Mouse (Mus musculus) fibroblast of lung, adult 2 months (primary cell): Measurements from ENCODE around the gene Dab1.

Source experiments
- DNase-seq: peaks from one replicate; pipeline ENCODE4 v3.0.0-alpha.2; 2011; ENCODE audit warnings: low read depth

Dab1 gene

DNA sequence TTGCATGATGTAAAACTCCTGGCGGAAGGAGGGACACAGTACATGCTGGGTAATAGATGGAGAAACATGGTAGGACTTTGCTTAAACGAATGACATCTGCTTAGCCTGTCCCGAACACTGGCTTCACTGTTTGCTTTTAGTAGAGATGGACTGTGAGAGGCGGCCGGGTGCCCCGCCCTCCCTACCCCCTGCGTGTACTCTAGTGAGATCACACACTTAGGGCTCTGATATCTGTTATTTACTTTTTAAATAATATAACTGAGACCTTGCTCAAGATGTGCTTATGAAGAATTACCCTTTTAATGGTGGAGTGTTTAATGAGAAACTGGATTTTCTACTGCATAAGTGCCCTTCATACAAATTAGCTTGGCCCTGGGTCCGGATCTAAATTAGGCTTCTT is 983.6 kb downstream of the Dab1 start:
- DNase-seq, result no peak

DNA sequence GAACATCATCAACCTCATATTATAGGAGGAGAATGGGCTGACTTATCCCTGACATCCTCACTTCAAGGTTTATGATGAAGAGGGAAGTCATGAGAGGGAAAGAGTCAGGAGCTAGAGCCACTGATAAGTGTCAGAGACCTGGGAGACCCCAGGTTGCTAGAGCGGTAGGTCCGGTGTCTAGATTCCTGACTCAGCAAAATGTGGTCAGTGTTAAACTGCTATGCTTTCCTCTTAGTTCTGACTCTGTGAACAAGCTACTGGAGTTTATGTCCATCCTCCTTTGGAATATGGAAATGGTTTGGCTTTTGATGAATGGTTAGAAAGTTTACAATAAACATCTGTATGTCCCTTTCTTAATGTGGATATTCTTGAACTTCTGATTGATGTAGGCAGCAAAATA is 985.1 kb downstream of the Dab1 start:
- no peak for DNase-seq

DNA sequence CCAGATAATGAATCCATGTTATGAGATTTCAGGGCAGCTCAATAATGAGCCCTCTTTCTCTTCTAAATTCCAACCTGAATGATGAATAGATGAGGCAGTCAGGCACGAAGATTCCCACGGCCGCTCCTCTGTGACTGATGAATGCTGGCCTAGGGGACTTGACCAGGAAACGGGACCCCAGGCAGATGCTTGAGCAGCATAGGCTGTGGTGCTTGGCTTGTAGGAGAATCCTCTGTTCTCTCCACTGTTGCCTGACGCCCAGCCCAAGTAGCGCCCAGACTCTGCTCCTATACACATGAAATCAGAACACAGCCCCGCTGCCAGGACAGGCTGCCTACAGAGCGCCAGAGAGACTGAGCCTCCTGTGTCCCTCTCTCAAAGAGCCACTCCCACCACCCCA is 987.7 kb downstream of the Dab1 start:
- DNase-seq, result no peak

DNA sequence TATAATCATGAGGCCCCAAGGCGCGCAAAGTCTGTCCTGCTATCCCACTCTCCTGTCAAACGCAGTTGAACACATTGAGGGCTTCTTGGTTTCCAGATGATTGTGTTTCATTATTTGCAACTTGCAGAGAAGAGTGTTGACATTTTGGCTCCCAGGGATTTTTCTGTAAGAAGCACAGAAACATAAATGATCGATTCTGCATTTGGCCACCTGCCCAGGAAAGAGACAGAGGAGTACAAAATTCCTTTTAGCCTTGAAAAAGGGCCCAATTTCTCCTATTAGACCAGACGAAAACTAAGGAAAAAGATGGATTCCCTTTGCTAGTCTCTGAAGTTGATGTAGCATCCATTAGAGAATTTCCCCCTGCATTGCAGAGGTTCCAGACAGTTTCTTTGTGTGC is 988.5 kb downstream of the Dab1 start:
- no peak for DNase-seq

DNA sequence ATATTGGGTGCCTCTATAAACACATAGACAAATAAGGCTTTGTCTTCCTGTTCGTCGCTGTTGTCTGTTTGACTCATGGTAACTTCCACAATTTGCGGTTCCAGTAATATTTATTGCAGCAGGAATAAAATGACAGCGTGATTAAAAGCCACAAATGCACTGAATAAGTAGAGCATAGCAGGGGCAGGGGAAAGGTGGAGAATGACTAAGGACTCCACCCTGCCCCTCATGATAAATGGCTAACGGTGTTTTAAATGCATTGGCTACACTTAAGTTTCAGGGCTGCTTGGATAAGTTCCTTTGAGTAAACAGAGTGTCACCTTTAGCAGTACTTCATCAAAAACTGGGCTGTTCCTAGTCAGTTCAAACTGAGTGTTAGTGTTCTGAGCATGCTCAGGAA is 1000.3 kb downstream of the Dab1 start:
- DNase-seq, result no peak

DNA sequence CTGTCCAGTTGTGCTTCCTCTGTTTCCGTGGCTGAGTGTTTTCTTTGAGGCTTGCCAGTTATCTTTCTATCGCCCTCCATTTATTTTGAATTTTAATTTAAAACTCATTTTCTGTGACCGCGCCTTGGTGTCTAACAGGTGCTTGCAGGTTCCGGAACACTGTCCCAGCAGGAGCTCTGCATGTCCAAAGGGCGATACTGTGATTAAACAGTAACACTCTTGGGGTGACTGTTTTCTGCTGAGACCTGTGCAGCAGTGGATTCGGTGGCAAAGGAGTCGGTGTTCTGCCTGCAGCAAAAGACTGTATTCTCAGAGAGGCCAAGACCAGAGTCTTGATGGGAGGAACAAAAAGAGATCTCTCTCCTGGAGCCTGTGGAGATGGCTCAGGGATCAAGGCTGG is 1006.2 kb downstream of the Dab1 start:
- DNase-seq, result no peak

DNA sequence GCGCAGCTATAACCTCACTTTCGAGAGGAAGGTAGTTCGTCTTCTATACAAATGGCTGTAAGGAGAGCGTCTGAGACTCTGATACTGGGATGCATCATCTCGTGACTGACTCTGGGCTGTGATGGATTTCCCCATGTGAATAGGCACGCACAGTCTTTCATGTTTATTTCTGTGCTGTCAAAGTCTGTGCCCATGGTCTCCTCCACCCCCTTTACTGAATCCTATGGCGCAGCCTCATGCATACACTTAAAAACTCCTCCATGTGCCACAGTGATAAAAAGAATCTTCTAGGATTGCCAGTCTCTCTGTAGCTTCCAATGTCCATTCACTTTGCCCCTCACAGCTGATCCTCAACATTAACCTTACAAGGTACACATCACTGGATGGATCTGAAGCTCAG is 1009.5 kb downstream of the Dab1 start:
- no peak for DNase-seq

DNA sequence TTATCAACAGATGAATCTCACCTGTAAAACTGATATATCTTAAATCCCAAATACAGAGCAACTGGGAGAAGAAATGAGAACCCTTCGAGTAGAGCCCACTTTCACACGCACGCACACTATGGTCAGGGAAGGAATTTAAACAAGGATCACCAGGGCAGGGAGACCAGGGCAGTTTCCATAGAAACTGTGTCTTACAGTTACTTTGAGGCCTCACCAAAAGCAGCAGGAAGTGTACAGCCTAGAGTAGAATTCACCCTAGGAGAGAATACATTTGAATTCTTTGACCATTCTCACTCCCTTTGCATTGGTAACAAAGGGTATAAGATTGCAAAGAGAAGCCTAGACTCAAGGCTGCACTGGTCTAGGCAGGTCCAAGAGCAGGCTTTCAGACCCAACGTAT is 1017.9 kb downstream of the Dab1 start:
- no peak for DNase-seq

DNA sequence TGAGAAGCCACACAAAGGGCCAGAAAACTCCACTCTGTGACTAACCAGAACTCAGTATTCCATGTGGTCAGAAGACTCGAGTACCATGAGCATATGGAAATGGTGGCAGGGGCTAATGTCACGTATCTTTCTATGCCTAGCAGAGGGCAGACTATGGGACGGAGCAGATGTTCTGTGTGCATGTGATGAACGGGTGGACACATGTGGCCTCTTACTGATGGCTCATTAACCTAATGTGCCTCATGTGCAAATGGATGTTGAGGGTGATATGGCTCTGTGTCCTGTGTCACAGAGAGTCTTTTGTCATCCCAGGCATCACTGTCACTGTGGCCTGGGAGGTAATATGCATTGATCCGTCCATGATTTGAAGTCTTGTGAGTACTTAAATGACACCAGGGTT is 1021.5 kb downstream of the Dab1 start:
- DNase-seq, result no peak

DNA sequence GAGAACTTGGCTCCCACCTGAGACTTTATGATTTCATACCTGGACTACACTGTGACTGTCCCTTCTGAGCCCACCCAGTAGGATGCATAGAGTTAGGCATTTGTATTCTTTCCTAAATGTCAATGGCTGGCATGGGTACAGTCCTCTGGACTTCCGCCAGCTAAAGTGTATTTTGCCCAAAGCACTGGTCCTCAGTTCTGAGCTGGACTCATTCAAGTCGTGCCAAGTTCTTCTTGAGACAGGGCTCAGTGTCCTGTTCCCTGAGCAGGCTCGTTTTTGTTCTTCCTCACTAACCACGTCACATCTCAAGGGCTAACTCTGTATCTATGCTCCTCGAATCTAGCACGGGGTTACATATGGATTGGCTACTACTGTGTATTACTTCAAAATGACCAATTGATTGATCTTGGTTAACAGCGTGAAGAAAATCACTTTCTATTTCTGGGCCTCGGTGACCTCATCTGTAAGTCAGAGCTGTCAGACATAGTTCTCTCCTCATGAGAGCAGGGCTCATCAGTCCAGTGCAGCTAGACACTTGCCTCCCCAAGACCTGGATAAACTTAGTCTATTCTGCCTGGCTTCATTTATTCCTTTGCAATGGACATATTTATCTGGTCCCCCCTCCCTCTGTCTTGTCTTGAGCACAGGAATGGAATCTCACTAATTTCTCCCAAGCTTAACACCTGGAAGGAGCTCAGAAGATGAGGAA is 1023.8 kb downstream of the Dab1 start:
- no peak for DNase-seq

DNA sequence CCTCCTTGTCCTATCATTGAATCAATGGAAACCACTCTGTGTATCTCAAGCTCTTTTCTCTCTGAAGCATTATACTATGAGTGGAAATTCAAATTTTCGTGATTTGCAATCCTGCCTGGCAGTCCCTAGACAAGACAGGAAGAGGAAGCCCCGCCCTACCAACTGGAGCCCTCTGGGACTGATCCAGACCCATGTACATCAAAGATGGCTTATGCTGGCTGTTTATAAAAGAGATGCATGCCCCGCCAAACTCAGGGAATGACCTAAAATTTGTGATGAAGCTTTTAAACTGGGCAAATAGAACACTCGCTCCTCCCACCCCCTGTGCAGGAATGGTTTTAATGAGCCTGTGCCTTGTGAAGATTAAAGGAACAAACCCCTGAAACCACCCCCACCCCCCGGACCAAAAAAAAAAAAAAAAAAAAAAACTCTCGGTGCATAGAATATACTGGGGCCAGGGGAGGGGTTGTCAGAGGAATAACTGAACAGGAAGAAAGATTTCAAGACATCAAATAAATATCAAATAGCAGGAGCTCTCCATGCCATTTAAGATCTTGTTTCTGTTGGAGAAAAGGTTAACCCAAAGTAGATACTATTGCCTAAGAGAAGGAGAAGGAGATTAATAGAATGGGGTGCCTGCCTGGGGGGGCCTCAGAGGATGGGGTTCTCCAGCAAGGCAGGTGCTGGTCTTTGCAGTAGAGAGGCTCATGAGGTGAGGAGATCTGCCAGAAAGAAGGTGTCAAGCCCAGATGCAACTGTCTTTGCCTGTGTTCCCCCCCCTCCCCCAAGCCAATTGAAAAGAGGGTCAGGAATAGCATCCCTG is 1024.6 kb downstream of the Dab1 start:
- DNase-seq, result no peak

DNA sequence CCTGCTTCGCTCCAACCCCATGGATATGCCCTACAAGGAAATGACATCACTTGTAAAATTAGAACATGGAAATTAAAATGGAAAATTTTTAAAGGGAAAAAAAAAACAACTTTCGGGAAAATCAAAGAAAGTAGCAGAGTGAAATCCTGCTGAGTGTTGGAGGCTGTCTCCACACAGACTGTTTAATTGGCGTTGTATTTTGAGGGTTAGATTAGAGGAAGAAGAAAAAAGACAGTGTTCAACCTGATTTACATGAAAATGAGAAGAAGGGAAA is 1025.1 kb downstream of the Dab1 start:
- no peak for DNase-seq

DNA sequence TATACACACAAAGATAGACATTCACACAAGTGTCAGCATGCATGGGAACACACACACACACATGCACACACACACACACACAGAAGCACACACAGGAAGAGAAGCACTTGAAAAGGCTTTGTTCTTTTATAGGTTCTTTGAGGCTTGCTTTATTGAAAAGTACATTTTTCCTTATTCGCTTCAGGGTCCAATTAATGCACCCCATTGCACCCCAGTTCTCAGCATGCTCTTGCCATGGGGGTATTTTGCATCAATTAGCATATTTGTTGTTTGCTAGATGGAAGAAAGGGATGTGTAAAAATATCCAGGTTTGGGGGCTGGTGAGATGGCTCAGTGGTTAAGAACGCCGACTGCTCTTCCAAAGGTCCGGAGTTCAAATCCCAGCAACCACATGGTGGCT is 1025.7 kb downstream of the Dab1 start:
- no peak for DNase-seq

DNA sequence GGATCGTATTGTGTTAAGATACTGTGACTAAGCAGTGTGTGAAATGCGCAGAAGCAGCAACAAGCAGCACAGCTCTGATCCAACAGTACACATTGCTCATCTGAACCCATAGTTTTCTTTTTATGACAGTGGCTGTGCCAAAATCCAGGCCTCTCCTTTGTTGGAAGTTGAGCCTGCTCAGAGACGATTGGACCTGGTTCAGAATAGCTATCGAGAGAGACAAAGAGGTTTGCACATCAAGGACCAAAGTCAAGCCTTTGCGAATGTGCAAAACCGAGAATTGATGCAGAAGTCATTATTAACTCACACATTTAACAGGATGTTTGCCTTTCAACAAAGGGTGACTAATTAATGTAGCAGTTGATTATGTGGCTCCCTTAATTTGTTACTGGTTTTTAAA is 1032.6 kb downstream of the Dab1 start:
- no peak for DNase-seq

DNA sequence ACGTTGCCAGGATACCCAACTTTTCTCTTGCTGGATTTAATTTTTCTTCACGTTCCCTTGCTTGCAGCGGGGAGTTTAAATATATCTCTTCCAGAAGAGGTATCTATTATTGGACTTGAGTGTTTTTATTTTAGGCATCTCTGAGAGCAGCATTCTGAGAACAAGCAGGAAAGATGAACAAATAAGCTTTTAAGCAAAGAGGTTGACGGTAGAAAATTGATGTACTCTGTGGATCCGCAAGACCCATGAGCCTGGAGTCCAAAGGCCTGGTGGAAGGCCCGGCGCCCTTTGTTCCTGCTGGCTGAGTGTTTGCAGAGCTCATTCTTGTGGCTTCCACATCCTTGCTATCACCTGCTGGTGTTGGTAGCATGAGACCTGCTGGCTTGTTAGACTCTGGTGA is 1037.6 kb downstream of the Dab1 start:
- DNase-seq, result no peak

DNA sequence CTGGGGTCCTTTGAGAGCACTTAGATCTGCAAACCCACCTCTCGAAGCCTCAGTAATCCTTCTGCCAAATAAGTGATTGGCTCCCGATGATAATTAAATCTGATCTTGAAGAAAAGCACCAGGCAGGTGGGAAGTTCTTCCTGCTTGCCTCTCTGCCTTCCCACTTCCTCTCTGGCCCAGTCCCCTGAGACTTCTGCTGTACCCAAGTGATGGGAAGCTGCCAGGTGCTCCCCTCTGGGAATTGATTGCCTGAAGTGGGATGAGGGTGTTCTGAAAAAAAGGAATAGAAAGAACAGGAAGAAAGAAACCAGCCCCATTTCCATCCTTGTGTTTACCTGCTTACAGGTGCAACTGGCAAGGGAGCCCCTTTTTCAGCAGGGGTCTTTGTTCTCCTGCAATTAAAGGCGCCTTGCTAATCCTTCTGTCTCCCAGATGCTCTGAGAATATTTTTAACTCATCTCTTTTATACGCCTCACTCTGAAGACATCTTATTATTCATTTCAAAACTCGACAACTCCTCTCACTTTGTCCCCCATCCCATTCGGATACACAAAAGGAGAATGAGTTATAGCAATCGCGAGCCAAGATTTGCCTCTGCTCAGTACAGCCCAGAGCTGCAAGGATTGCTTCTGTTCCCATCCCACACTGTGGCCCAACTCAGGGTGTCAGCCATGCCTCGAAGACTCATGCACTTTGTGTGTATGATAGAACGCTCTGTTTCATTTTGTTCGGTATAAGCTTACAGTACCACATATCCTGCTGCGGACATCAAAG is 1043.9 kb downstream of the Dab1 start:
- DNase-seq, result no peak

DNA sequence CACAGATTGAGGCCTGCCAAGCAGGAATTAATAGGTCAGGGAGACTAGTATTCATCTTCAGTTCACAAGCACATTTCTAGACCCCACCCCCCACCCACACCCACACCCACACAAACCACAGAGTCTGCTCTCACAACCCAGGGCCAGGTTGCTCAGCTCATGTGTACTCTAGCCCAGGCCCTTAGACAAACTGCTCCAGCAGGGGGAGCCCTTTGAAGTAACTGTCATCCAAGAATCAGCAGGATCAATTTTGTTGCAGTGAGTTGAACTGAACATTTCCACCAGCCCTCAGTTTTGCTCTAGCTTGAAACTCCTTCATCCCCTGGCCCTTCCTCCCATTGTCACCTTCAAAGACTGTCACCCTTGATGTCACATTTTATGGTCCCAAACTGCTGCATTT is 1046.4 kb downstream of the Dab1 start:
- DNase-seq, result no peak

DNA sequence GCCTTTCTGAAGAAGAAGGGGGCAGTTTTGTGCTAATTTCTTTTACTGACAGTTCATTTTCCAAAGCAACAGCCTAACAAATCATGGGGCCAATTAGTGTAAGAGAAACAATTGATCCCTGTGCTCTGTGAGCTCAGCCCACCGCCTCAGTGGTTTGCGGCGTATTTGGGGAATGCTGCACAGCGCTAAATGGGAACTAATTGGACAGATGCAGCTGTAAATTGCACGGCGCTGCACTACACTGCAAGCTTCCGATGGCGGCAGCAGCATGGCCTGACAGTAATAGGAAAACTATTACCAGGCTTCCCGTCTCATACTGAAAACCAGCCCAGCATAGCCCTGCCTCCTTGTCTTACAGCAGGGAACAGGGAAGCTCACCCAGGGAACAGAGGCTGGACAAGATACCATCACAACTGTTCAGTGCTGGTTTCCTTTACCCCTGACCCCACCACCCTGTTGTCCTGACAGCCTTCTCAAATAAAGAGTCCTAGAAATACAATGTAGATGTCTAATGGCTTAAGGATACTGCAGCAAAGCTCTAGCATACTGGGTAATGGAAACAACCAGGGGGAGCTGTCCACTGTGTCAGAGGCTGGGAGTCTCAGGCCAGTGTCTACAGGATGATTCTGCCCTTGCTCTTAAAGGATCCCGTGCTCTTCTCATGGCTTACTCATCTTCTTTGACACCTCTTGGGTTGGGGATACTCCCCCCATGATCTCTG is 1047.8 kb downstream of the Dab1 start:
- DNase-seq, result no peak

DNA sequence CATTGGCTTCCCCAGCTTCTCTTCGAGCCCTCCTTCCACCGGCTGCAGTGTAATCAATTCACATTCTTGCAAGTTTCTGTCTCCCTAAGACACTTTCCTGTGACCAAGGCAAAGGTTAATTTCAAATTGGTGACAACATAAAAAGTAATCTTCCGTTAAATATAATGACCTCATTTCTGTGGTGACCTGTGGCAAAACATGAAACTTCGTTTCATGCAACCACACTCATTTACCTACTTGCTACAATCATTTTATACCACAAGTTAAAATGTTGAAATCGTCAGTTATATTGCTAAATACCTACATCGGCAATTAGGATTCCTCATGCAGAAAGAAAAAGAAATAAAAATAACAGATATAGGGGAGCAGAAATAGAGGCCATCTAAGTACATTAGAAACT is 1048.9 kb downstream of the Dab1 start:
- no peak for DNase-seq

DNA sequence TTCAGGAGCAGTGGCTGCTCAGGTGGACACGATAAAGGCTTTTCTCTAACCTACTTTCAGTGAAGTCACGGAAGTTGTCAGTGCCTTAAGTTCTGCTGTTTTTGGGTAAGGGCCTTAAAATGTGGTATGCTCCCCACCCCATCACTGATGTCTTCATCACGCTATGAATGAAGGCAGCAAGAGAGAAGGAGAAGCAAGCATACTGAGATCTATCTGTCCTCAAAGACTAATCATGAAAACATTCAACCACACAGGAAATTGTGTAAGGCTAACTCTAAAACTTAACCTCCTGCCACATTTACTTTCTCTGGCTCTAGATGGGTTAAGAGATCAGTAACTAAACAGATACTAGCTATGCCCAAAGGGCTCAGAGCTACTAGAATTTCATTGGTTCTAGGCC is 1050.2 kb downstream of the Dab1 start:
- DNase-seq, result no peak

DNA sequence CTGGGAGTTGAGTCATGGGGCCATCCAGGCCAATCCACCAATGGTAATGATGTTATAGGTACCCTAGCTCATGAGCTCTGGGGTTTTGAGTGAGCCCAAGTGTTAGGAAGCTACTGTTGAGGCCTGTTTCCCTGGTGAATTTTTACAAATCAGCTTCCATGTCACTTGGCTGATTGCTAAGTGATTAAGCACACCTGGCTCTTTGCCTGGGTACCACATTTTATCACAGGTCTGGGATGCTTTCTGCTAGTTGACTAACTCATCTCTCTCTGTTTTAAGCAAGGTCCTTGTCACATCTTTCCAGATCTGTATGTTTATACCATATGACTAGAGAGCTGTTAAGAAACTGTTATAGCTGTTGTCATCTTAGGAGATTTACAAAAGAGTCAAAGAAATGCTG is 1051.6 kb downstream of the Dab1 start:
- no peak for DNase-seq

DNA sequence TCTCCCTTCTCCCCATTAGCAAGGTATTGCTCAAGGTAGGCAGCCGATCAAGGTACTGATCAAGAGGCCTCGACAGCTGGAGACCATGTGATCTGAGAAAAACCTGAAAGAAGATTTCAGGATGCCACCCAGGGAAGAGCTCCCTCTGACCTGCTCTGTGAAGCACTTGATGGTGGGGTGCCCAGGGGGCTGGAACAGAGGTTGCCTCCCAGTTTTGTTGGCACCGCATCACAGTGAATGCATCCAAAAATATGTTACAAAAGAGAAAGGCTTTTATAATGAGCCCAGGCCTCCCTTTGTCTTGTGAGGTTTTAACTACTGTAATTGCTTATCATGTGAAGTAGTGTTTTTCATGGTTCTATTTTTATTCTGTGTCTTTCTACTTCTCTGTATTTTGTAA is 1054.2 kb downstream of the Dab1 start:
- no peak for DNase-seq

DNA sequence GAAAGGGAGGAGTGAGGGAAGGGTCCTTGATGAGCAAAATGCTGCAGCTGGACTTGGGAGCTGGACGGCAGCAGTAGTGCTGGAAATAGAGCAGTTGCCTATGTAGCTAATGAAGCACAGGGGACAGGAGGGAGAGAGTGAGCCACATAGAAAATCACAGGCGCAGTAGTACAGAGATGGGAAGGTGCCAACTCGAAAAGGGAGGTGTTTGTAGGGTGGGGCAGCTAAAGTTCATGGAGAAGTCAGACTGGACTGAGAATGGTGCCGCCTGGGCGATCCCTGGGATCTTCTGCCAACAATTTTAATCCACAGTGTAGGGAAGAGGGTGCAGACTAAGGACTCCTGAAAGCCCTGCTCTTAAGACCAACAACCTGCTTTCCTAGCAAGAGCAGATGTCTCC is 1055.5 kb downstream of the Dab1 start:
- no peak for DNase-seq
